Mouse (Mus musculus): ENCODE data around the gene Gbp2.

DNA sequence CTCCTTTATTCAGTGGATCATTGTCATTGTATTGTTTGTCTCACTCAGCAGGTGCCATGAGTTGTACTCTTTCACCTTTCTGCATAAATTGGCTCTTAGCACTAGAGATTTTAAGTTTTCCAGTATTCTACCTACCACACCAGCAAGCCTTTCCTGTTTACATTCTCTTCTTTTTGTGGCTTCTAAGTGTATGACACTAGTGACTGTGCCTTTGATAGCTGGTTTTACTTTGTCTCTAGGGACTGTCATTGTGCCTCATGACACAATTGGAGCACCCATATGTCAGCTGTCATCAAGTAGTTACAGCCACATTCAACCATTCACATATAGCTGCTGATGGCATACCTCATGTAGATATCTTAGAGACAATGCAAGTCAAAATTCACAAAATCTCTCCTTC is 18.7 kb upstream of the Gbp2 start:
- TF ChIP-seq NELFE (IDR thresholded peaks at IDR 0.05; ENCODE audit: low read depth, low read length) (no peak), MXI1 (IDR thresholded peaks at IDR 0.05; ENCODE audit: low read depth, low read length) (no peak), NRF1 (IDR thresholded peaks at IDR 0.05; ENCODE audit: low read depth, low read length) (no peak), POLR2A (IDR thresholded peaks at IDR 0.05; ENCODE audit: low read depth, low read length) (no peak), TCF12 (IDR thresholded peaks at IDR 0.05; ENCODE audit: low read depth, low read length) (no peak), ZNF384 (IDR thresholded peaks at IDR 0.05; ENCODE audit: low read depth, low read length) (no peak), ZC3H11A (IDR thresholded peaks at IDR 0.05; ENCODE audit: low read depth, low read length) (no peak), BHLHE40 (IDR thresholded peaks at IDR 0.05; ENCODE audit: low read depth, low read length) (no peak), RAD21 (IDR thresholded peaks at IDR 0.05; ENCODE audit: low read depth, low read length) (no peak), CTCF (conservative IDR thresholded peaks at IDR 0.05 in 1 of 2, IDR thresholded peaks at IDR 0.05 in 1 of 2; ENCODE audit: low read depth in 2 of 2, low read length in 2 of 2) (no peak), KAT2A (IDR thresholded peaks at IDR 0.05; ENCODE audit: insufficient replicate concordance, low read length) (no peak)

Data from CH12.LX (cell line).